Comparison of ENCODE assay signal across 10 mouse cellular contexts in the genomic region with DNA sequence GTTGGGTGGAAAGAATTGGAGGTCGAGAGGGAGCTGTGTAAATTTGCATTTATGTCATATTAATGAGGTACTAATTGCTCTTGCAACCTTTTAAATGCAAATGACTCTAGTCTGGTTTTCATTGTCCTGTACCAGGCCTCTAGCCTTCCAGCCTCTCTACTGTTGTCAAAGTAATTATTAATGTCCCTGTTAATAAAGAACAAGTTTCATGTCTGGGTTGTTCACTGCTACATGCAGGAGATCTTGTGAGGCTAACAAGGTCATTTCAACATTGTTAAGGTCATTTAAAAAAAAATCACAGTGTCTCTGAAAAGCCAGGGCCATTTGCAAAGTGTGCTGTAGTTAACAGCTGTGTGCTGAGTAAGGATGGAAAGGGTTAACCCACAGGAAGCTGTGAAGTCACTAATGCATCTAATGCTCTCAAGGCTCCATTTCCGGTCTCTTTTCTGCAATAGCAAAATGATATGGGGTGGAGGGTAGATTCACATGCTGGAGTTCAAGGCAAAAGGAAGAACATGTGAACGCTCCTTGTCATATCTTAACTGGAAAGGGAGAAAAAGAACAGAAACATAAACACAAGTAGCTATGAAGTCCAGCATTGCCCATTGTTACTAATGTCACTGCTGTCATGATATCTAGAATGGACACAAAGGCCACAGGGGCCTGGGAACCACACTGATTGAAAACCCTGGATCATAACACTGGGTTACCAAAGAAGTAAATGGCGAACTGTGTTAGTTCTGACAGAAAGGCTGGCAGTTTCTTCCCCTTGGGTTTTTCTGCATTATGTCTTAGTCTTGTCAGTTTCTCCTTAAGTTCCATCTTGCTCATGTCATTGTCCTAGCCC.
A peak's percentile ranks its signal among the peaks of the same experiment; 100 is the strongest.
DNase-seq lines count a peak whose midpoint lies in the region; ATAC-seq and TF ChIP-seq lines count a peak whose summit lies in the region.
"Had no signal": no experiment of that assay in that cellular context is flagged by ENCODE, and none has a peak within 500 bp of the region (broad histone marks: within the 10 kb centered on the region; RNA-seq: fewer than 3 reads in every experiment).

No protein-coding gene starts in this region.

- intact Hi-C loops in heart, postnatal 14 days (cut with DNase I): no loop called here

- no peak for DNase-seq in heart, postnatal 14 days
- DNase-seq in lung, postnatal 0 days (ENCODE audit: low spot score): peak; percentile 48
- no peak for DNase-seq in lung, postnatal 25 days (ENCODE audit: low spot score)
- DNase-seq in embryo, embryonic 11 days: peak; percentile 33
- DNase-seq in liver, embryonic 13.5 days: no peak
- DNase-seq in layer of hippocampus, adult 18-20 months (ENCODE audit: low spot score in 2 of 2): no peak
- DNase-seq in thymus, postnatal 36 days: no peak

- no peak for TF ChIP-seq EP300 in lung, postnatal 0 days (IDR thresholded peaks at IDR 0.05)

- peaks cover 39% of the 10 kb centered on the region for H3K4me1 ChIP-seq in heart, embryonic 12.5 days (replicated peaks)
- H3K4me1 ChIP-seq in lung, postnatal 0 days (ENCODE audit: insufficient read depth, low read depth, low read length): peaks cover 3% of the 10 kb centered on the region; the same call in 1 of the 2 replicates
- H3K4me1 ChIP-seq in liver, embryonic 13.5 days (replicated peaks): peaks cover 20% of the 10 kb centered on the region

- H3K27me3 ChIP-seq in heart, embryonic 12.5 days (replicated peaks): no peaks in the 10 kb centered on the region
- H3K27me3 ChIP-seq in lung, postnatal 0 days (replicated peaks; ENCODE audit: insufficient read depth, low read length): no peaks in the 10 kb centered on the region
- no peaks in the 10 kb centered on the region for H3K27me3 ChIP-seq in liver, embryonic 13.5 days
- H3K27me3 ChIP-seq: neural tube, embryonic 12.5 days had no signal

- TF ChIP-seq CTCF in lung, postnatal 0 days (IDR thresholded peaks at IDR 0.05): no peak

- H3K4me3 ChIP-seq in heart, embryonic 12.5 days: no peak overlapping the region
- H3K4me3 ChIP-seq in lung, postnatal 0 days (ENCODE audit: low read depth, low read length): no peak overlapping the region
- no peak overlapping the region for H3K4me3 ChIP-seq in liver, embryonic 13.5 days (replicated peaks)
- H3K4me3 ChIP-seq: neural tube, embryonic 12.5 days had no signal

- H3K9ac ChIP-seq in heart, embryonic 12.5 days: no peak overlapping the region
- H3K9ac ChIP-seq in lung, postnatal 0 days (replicated peaks; ENCODE audit: low read depth): no peak overlapping the region
- no peak overlapping the region for H3K9ac ChIP-seq in liver, embryonic 13.5 days
- H3K9ac ChIP-seq: hindbrain, embryonic 14.5 days; neural tube, embryonic 12.5 days had no signal

- H3K27ac ChIP-seq in heart, embryonic 12.5 days (ENCODE audit: poor library complexity, severe bottlenecking): peak overlapping the region; percentile 80
- no peak overlapping the region for H3K27ac ChIP-seq in lung, postnatal 0 days (ENCODE audit: low read length)
- H3K27ac ChIP-seq in liver, embryonic 13.5 days: 0 out of 2 replicates have a peak overlapping the region, but pooled peaks have one; percentile 14
- H3K27ac ChIP-seq: hindbrain, embryonic 14.5 days; neural tube, embryonic 12.5 days had no signal

- H3K36me3 ChIP-seq in heart, embryonic 12.5 days: no peaks in the 10 kb centered on the region
- H3K36me3 ChIP-seq in lung, postnatal 0 days (ENCODE audit: insufficient read depth, low read length): no peaks in the 10 kb centered on the region
- H3K36me3 ChIP-seq in liver, embryonic 13.5 days: no peaks in the 10 kb centered on the region
- H3K36me3 ChIP-seq: neural tube, embryonic 12.5 days had no signal

- peak; percentile 70 for ATAC-seq in heart, embryonic 12.5 days (ENCODE audit: insufficient number of reproducible peaks, low FRiP score)
- ATAC-seq in lung, postnatal 0 days: no peak
- ATAC-seq in liver, embryonic 13.5 days (ENCODE audit: low read depth): no peak

- 40% methylated on average over 4 of the region's 4 CpGs for WGBS in heart, embryonic 12.5 days
- 40% methylated on average over 4 of the region's 4 CpGs for WGBS in lung, postnatal 0 days
- WGBS in liver, embryonic 13.5 days (ENCODE audit: insufficient replicate concordance): 28% methylated on average over 4 of the region's 4 CpGs

- H3K9me3 ChIP-seq in heart, embryonic 12.5 days (replicated peaks): no peaks in the 10 kb centered on the region
- H3K9me3 ChIP-seq in lung, postnatal 0 days (ENCODE audit: low read length): no peaks in the 10 kb centered on the region
- H3K9me3 ChIP-seq in liver, embryonic 13.5 days (replicated peaks): no peaks in the 10 kb centered on the region
- H3K9me3 ChIP-seq: neural tube, embryonic 12.5 days had no signal

- H3K4me2 ChIP-seq in heart, embryonic 12.5 days: no peak overlapping the region
- no peak overlapping the region for H3K4me2 ChIP-seq in lung, postnatal 0 days (replicated peaks; ENCODE audit: low read depth, low read length)
- H3K4me2 ChIP-seq in liver, embryonic 13.5 days: no peak overlapping the region
- H3K4me2 ChIP-seq: hindbrain, embryonic 14.5 days; neural tube, embryonic 12.5 days had no signal

Comparison
In these comparisons a context has a peak if more than half of its experiments do, and no peak if none do; other contexts are left out.
1. DNase-seq: peak in lung, postnatal 0 days (single experiment) and embryo, embryonic 11 days (single experiment); none in heart, postnatal 14 days (0 of 2), lung, postnatal 25 days (single experiment), liver, embryonic 13.5 days (single experiment), layer of hippocampus, adult 18-20 months (0 of 2) and thymus, postnatal 36 days (0 of 2).